Mouse (Mus musculus): Measurements from ENCODE around the gene Rabepk. TPM values are rescaled to one million over a fixed set of nuclear protein-coding genes. Genes with fewer than 3 reads are reported as not detected.
"Not testable (repeated sequence)": the region's sequence is repeated elsewhere in the genome, so short reads cannot be mapped to it uniquely, and the experiment has no call there.

Rabepk gene
- polyA plus RNA-seq, 1 experiment from 2014 or later: 39.7 TPM

DNA sequence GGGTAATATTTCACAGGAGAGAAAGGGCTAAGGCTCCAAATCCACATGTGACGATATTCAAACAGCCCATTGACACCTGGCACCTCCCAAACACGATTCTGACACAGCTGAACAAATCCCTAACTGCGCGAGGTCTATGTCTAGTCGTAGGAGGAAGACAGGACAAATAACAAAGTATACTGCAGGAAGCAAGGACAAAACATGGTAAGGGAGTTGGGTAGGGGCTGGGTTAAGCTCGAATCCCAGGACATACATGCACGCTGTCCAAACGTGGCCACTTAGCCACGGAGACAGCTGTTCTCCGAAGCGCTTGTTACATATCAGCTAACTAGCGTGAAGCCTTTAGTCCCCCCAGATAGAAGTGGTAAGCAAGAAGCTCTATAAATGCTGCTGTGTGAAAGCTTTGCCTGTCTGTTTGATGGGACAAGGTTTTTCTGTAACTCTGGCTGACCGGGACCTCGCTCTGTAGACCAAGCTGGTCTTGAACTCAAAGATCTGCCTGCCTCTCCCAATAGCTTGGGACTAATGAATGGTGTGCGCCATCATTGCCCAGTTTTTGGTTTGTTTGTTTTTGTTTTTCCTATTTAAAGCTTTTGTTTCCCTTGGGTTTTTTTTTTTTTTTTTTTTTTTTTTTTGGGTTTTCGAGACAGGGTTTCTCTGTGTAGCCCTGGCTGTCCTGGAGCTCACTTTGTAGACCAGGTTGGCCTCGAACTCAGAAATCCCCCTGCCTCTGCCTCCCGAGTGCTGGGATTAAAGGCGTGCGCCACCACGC lies 26.9 kb upstream of the Rabepk start:
- peak overlapping the region; percentile 83 for H3K4me2 ChIP-seq
- 34% methylated on average over 20 of the region's 21 CpGs for WGBS
- H3K36me3 ChIP-seq: peaks cover 12% of the 10 kb centered on the region
- H3K27me3 ChIP-seq: no peaks in the 10 kb centered on the region
- H3K4me3 ChIP-seq: peak overlapping the region; percentile 98
- H3K4me1 ChIP-seq: peaks cover 16% of the 10 kb centered on the region
- H3K9ac ChIP-seq: peak overlapping the region; percentile 99
- no peaks in the 10 kb centered on the region; the same call in 1 of the 2 replicates for H3K9me3 ChIP-seq
- no peak for ATAC-seq (ENCODE audit: insufficient number of reproducible peaks, low FRiP score, low TSS enrichment, low read depth)
- H3K27ac ChIP-seq: peak overlapping the region; percentile 77

DNA sequence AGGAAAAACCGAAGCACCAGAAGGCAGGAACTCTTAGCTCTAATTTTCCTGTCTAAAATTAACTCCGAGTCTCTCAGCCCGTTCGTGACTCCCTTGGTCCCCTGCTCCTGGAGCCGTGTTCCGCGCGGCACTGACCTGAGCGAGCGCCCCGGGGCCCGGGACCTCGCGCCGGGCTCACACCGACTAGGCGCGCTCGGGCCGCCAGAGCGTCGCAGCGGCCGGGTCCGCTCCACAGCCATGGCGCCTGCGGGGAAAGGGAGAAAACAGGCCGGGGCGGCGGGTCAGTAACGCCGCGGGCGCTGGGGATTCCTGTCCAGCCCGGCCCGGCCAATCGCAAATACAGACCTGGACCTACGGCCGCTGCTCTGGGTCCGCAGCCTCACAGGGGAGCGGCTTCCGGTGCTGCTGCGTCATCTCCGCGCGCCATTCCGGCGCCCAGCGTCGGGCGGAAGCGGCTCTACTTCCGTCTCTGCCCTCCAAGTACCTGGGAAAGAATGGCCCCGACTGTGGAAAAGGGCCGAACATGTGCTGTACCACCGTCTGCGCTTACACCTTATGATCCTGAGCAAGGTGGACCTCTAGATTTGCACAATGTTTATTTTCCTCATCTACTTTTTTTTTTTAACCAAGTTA lies 26.2 kb upstream of the Rabepk start, which contains the start of gene Fbxw2:
Gene Fbxw2 (minus strand): TSS at position 485 of the 633 bp plus-strand sequence.
- peak within 1 kb of the TSS; percentile 77 for H3K27ac ChIP-seq
- H3K9me3 ChIP-seq: no peaks in the 10 kb centered on the region; the same call in 1 of the 2 replicates
- peak within 1 kb of the TSS; percentile 99 for H3K9ac ChIP-seq
- peak within 1 kb of the TSS; percentile 83 for H3K4me2 ChIP-seq
- peaks cover 16% of the 10 kb centered on the region for H3K4me1 ChIP-seq
- under 1% methylated on average over 56 of the region's 57 CpGs for WGBS
- no peaks in the 10 kb centered on the region for H3K27me3 ChIP-seq
- peak; percentile 90 for ATAC-seq (ENCODE audit: insufficient number of reproducible peaks, low FRiP score, low TSS enrichment, low read depth)
- peaks cover 17% of the 10 kb centered on the region for H3K36me3 ChIP-seq
- peak within 1 kb of the TSS; percentile 98 for H3K4me3 ChIP-seq

DNA sequence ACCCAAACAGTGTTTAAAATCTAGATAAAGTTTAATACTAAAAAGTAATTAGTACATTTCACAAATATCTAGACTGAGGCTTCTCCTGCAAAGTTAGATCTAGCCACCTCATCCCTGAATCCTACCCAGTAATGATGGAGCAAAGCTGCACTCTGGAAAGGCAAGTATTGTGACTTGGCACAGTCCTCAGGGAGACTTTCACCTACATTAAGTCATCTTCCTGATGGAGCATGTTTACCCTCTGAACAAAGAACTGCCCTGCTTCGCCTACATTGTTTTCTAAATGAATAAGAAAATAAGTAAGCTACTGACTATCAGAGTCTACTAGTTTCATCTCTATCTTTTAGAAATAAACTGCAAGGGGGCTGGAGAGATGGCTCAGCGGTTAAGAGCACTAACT lies 18.8 kb upstream of the Rabepk start:
- Histone ChIP-seq H3K4me1 (no peaks in the 10 kb centered on the region), H3K9me3 (no peaks in the 10 kb centered on the region), H3K27me3 (no peaks in the 10 kb centered on the region), H3K4me3 (no peak overlapping the region), H3K36me3 (peaks cover 58% of the 10 kb centered on the region), H3K27ac (no peak overlapping the region), H3K9ac (no peak overlapping the region), H3K4me2 (no peak overlapping the region)
- ATAC-seq (ENCODE audit: insufficient number of reproducible peaks, low FRiP score, low TSS enrichment, low read depth): no peak
- WGBS: 97% methylated on average over 2 of the region's 2 CpGs

DNA sequence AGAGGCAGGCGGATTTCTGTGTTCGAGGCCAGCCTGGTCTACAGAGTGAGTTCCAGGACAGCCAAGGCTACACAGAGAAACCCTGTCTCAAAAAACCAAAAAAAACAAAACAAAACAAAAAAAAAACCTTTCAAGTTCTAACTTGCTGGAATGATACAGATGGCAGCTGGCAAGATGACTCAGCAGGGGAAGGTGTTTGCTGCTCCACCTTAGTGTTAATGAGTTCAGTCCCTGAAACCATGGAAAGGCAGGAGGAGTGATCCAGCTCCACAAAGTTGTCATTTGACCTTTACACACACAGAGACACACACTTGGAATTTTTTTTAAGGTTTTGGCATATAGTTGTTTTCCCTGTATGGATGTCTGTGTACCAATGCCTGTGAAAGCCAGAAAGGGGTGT lies 16.2 kb upstream of the Rabepk start:
- not testable (repeated sequence) for H3K27me3 ChIP-seq; H3K4me2 ChIP-seq; H3K9ac ChIP-seq; H3K9me3 ChIP-seq; H3K27ac ChIP-seq; H3K4me1 ChIP-seq; ATAC-seq (ENCODE audit: insufficient number of reproducible peaks, low FRiP score, low TSS enrichment, low read depth); H3K4me3 ChIP-seq
- peaks cover 67% of the 10 kb centered on the region for H3K36me3 ChIP-seq
- 93% methylated on average over 2 of the region's 2 CpGs for WGBS

DNA sequence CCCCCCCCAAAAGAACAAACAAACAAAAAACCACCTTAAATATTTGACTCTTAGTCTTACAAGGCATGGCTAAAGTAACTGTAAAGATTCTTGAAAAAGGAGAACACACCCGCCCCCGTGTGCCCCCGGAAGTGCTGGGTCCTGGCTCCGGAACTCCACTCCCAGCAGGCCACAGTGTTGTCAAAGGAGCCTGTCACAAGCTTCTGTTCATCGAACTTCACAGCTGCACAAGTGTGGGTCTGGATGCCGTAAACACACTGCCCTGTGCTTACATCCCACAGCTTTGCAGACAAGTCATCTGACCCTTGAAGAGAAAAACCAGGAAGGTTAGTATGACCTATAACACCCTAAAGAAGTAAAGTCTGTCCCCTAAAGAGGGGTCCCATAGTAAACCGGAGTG lies 13.0 kb upstream of the Rabepk start:
- 79% methylated on average over 7 of the region's 7 CpGs for WGBS
- H3K4me2 ChIP-seq: no peak overlapping the region
- H3K9me3 ChIP-seq: no peaks in the 10 kb centered on the region
- no peak overlapping the region for H3K9ac ChIP-seq
- no peak overlapping the region for H3K27ac ChIP-seq
- H3K4me1 ChIP-seq: no peaks in the 10 kb centered on the region
- ATAC-seq (ENCODE audit: insufficient number of reproducible peaks, low FRiP score, low TSS enrichment, low read depth): no peak
- H3K27me3 ChIP-seq: no peaks in the 10 kb centered on the region
- H3K36me3 ChIP-seq: peaks cover 79% of the 10 kb centered on the region
- H3K4me3 ChIP-seq: no peak overlapping the region

DNA sequence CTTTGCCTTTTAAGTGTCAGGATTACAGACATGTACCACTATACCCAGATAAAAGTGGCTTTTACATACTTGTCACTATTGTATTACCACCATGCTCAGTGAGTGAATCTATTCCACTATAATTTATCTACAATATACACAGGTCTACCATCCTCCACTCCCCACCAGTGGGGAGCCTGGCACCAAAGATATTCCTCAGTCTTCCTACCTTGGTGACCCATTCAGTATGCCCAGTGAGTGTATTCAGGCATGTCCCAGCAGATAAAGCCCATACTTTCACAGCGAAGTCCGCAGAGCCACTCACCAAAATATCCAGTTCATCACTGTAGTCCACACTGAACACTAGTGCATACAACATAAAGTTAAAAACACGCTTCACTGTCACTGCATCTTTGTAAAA lies 11.1 kb upstream of the Rabepk start:
- Histone ChIP-seq H3K9ac (no peak overlapping the region), H3K9me3 (no peaks in the 10 kb centered on the region), H3K36me3 (peaks cover 76% of the 10 kb centered on the region), H3K4me3 (no peak overlapping the region), H3K27ac (no peak overlapping the region), H3K27me3 (no peaks in the 10 kb centered on the region), H3K4me1 (no peaks in the 10 kb centered on the region), H3K4me2 (no peak overlapping the region)
- no peak for ATAC-seq (ENCODE audit: insufficient number of reproducible peaks, low FRiP score, low TSS enrichment, low read depth)
- WGBS: 93% methylated on average over 3 of the region's 3 CpGs

DNA sequence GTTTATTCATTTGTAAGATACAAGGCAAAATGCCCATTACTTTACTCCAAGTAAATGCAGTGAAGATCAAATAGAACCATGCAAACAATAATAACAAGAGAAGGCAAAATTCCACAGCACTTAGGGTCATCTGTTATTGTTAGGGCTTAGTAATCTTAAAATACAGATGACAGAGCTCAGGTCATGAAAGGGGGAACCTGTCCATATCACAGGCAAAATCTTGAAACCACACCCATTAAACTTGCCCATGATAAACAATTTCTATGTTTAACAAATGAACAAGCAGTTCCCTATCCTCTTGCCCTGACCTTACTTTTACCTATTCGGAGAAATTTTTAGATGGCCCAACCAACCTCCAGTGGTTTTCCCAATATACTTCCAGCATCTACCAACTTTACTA lies 9.9 kb upstream of the Rabepk start:
- Histone ChIP-seq H3K4me2 (no peak overlapping the region), H3K9me3 (no peaks in the 10 kb centered on the region), H3K9ac (no peak overlapping the region), H3K4me3 (no peak overlapping the region), H3K4me1 (peaks cover under 1% of the 10 kb centered on the region; the same call in 1 of the 2 replicates), H3K27me3 (no peaks in the 10 kb centered on the region), H3K36me3 (peaks cover 69% of the 10 kb centered on the region), H3K27ac (no peak overlapping the region)
- no peak for ATAC-seq (ENCODE audit: insufficient number of reproducible peaks, low FRiP score, low TSS enrichment, low read depth)
- 92% methylated on average over 1 of the region's 1 CpGs for WGBS

DNA sequence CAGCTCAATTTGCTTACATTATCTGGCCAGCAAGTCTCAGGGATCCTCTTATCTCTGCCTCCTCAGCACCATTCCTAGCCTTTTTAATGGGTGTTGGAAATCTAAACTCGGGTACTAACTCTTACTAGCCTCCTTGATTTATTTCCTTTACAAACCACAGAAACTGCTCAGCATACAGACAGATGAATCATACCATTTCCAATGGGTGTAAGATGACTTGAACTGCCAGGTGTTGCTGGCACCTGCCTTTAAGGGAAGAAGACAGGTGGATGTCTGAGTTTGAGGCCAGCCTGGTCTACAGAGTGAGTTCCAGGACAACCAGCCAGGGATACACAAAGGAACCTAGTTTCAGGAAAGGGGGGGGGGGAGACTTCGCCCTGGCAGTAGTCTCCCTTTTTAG lies 8.3 kb upstream of the Rabepk start:
- Histone ChIP-seq H3K9ac (no peak overlapping the region), H3K27me3 (no peaks in the 10 kb centered on the region), H3K27ac (no peak overlapping the region), H3K4me2 (no peak overlapping the region), H3K9me3 (no peaks in the 10 kb centered on the region), H3K4me3 (no peak overlapping the region), H3K4me1 (peaks cover 12% of the 10 kb centered on the region), H3K36me3 (peaks cover 56% of the 10 kb centered on the region)
- ATAC-seq (ENCODE audit: insufficient number of reproducible peaks, low FRiP score, low TSS enrichment, low read depth): no peak
- 78% methylated on average over 2 of the region's 2 CpGs for WGBS

DNA sequence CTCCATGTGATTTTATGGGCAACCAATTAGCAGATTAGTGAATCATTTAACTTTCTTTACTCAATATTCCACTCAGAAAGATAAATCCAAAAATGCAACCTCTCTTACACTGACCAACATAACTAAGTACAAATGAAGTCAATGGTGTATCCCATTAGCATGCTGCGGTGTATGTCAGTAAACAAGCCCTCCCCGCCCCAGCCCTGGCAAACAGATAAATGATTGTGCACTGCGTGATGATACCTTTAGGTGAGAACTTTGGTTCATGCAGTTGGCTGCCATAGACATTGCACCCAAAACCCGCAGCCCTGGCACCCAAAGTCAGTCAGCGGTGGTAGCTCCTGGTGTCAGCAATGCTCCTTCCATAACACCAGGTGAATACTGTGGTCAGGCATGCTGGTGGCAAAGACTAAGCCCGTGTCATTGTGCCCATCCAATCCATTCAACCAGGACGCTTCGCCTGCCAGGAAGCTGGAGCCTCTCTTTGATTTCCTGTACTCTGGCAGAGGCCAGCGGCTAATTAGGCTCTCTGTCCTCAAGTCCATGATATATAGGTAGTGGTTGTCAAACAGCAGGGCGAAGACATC lies 5.7 kb upstream of the Rabepk start:
- ATAC-seq (ENCODE audit: insufficient number of reproducible peaks, low FRiP score, low TSS enrichment, low read depth): no peak
- Histone ChIP-seq H3K27me3 (no peaks in the 10 kb centered on the region), H3K4me2 (no peak overlapping the region), H3K4me1 (peaks cover 14% of the 10 kb centered on the region), H3K4me3 (no peak overlapping the region), H3K27ac (no peak overlapping the region), H3K9ac (no peak overlapping the region), H3K36me3 (peaks cover 32% of the 10 kb centered on the region), H3K9me3 (no peaks in the 10 kb centered on the region)
- 89% methylated on average over 10 of the region's 10 CpGs for WGBS

DNA sequence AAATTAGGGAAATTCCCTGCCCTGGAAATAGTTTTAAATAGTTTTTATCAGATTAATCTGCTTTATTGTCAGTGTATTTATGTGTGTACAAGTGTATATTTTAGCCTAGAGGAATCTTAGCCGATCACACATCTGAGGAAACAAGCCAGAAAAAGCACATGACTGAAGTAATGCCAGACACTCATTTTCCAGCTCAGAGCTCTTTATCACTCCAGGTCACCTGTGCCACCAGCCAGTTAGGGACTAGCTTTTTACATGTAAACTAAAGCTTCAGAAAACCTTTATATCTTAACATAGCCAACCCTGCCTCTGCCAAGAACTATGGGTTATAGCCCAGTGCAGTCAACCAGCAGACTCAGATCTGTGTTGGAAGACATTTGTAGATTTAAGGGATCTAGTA lies 5.1 kb upstream of the Rabepk start:
- Histone ChIP-seq H3K4me3 (no peak overlapping the region), H3K27me3 (no peaks in the 10 kb centered on the region), H3K4me1 (peaks cover 18% of the 10 kb centered on the region), H3K36me3 (peaks cover 27% of the 10 kb centered on the region), H3K9ac (no peak overlapping the region), H3K4me2 (no peak overlapping the region), H3K9me3 (no peaks in the 10 kb centered on the region), H3K27ac (no peak overlapping the region)
- no peak for ATAC-seq (ENCODE audit: insufficient number of reproducible peaks, low FRiP score, low TSS enrichment, low read depth)
- 65% methylated on average over 1 of the region's 1 CpGs for WGBS

DNA sequence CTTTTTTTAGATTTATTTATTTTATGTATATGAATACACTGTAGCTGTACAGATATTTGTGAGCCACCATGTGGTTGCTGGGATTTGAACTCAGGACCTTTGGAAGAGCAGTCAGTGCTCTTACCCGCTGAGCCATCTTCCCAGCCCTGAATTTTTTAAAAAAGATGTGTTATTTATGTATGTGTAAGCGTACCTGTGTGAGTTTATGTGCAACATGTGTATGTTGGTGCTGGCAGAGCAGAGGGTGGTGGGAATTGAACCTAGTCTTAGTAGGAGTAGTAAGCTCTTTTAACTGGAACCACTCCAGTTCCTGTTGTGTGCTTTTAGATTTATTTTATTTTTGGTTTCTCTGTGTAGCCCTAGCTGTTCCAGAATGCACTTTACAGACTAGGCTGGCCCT lies 4.5 kb upstream of the Rabepk start:
- Histone ChIP-seq H3K27ac (no peak overlapping the region), H3K4me2 (no peak overlapping the region), H3K9ac (no peak overlapping the region), H3K36me3 (peaks cover 22% of the 10 kb centered on the region), H3K4me1 (peaks cover 20% of the 10 kb centered on the region), H3K4me3 (no peak overlapping the region), H3K27me3 (no peaks in the 10 kb centered on the region), H3K9me3 (no peaks in the 10 kb centered on the region)
- ATAC-seq (ENCODE audit: insufficient number of reproducible peaks, low FRiP score, low TSS enrichment, low read depth): no peak
- WGBS: 96% methylated on average over 2 of the region's 2 CpGs

DNA sequence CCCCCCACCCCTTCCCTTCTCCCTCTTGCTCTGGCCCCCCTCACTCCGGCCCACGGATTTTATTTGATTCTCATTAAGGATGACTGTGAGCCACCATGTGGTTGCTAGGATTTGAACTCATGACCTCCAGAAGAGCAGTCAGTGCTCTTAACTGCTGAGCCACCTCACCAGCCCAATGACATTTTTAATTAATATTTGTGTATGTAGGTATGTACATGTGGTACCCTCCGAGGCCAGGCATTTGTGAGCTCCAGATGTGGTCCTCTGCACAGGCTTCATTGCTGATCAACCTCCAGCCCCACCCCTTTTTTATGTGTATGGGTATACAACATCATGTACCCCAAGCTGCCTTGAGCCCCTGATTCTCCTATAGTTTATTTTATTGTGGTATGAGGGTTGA lies 4.0 kb upstream of the Rabepk start:
- Histone ChIP-seq H3K4me3 (peak overlapping the region; percentile 16), H3K27me3 (no peaks in the 10 kb centered on the region), H3K4me2 (peak overlapping the region; percentile 32), H3K36me3 (peaks cover 18% of the 10 kb centered on the region), H3K4me1 (peaks cover 23% of the 10 kb centered on the region), H3K27ac (no peak overlapping the region), H3K9ac (no peak overlapping the region), H3K9me3 (no peaks in the 10 kb centered on the region)
- no peak for ATAC-seq (ENCODE audit: insufficient number of reproducible peaks, low FRiP score, low TSS enrichment, low read depth)
- 50% methylated on average over 3 of the region's 3 CpGs for WGBS

All from limb, embryonic 15.5 days (tissue).